Mouse (Mus musculus): ENCODE data around the gene Auts2. TPM values are rescaled to one million over a fixed set of nuclear protein-coding genes. Genes with fewer than 3 reads are reported as not detected.

Auts2 gene
- polyA plus RNA-seq, 1 experiment from 2014 or later: 75.0 TPM

DNA sequence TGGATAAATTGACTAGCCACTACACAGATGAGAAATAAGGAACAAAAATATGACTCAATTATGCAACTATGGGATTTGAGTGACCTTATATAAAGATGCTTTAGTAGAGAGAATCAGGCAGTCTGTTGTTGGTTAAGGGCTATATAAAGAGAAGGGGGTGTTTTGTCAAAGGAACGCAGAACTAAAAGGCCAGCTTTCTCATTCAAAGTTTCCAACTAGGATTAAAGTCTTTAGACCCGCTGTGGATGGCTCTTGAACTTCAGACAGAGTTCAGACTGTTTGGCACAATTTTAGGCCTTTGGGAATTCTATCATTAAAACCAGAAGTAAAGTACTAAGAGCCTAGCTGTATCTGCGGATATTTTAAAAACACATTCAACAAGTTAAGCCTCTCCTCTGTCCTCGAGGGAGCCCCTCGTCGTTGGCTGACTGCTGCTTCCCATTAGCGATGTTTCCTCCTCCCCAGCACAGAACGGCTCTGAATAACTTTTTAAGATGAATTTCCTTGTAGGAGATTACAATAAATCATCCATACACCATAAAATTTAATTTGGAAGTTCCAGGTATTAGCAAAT lies 459.3 kb downstream of the Auts2 start:
- no peak for DNase-seq
- no peak for ATAC-seq (ENCODE audit: low FRiP score, low TSS enrichment)
- WGBS: 37% methylated on average over 8 of the region's 8 CpGs
- Histone ChIP-seq H3K4me1 (ENCODE audit: control insufficient read depth, insufficient read depth, low read length) (no peaks in the 10 kb centered on the region), H3K4me3 (replicated peaks; ENCODE audit: low read depth, low read length) (no peak overlapping the region), H3K9ac (replicated peaks; ENCODE audit: low read length) (no peak overlapping the region), H3K4me2 (ENCODE audit: low read length) (no peak overlapping the region), H3K27me3 (ENCODE audit: control insufficient read depth, insufficient read depth, low read length) (no peaks in the 10 kb centered on the region), H3K27ac (replicated peaks; ENCODE audit: low read depth, low read length) (no peak overlapping the region), H3K36me3 (ENCODE audit: control insufficient read depth, insufficient read depth, low read length) (no peaks in the 10 kb centered on the region), H3K9me3 (ENCODE audit: control insufficient read depth, low read length) (no peaks in the 10 kb centered on the region)

DNA sequence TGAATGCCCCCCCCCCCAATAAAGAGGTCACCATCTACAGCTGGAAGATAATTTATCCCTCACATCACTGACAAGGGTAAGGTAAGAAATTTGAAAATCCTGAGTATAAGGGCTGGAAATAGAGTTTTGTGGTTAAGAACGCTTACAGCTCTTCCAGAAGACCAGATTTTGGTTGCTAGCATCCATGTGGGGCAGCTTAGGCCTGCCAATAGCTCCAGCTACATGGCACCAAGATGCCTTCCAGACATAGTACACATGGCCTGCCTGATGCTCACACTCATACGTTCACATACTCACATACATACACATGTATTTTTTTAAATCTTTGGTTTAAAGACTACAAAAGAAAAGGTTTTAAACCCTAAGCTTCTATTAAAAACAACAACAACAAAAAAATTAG lies 467.2 kb downstream of the Auts2 start:
- Histone ChIP-seq H3K36me3 (ENCODE audit: control insufficient read depth, insufficient read depth, low read length) (no peaks in the 10 kb centered on the region), H3K4me3 (replicated peaks; ENCODE audit: low read depth, low read length) (no peak overlapping the region), H3K4me2 (ENCODE audit: low read length) (no peak overlapping the region), H3K27ac (replicated peaks; ENCODE audit: low read depth, low read length) (no peak overlapping the region; the same call in 1 of the 2 replicates), H3K4me1 (ENCODE audit: control insufficient read depth, insufficient read depth, low read length) (peaks cover 46% of the 10 kb centered on the region), H3K9ac (replicated peaks; ENCODE audit: low read length) (no peak overlapping the region; the same call in 1 of the 2 replicates), H3K9me3 (ENCODE audit: control insufficient read depth, low read length) (no peaks in the 10 kb centered on the region), H3K27me3 (ENCODE audit: control insufficient read depth, insufficient read depth, low read length) (no peaks in the 10 kb centered on the region)
- WGBS: 89% methylated on average over 2 of the region's 2 CpGs
- ATAC-seq (ENCODE audit: low FRiP score, low TSS enrichment) (no peak), DNase-seq (no peak)

DNA sequence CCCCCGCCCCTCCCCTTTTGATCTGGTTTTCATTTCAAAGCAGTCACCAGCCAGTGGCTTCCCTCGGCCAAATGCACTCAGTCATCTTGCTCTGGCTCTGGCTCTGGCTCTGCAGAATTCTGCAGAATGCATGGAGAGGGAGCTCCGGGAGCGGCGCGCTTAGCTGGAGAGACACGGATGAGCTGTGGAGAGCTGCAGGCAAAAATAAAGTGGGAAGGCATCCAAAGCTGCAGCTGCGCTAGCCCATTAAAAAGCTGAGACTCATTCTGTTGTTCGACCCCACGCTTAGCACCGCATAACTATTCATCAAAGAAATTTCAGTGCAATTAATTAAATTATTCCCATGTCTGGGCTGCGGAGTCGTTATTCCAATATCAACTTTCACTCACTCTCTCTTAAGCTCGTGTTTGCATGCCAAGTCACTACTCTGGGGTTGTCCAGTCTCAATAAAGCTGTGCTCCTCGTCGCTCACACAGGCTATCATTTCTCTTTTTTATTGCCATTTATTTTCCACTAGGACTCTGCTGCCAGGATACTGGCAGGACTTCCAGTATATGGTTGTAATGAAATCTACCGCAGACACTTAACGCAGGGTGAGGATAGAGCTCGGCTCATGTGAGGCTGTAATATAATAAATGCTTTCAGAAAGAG lies 468.3 kb downstream of the Auts2 start:
- peaks cover 46% of the 10 kb centered on the region for H3K4me1 ChIP-seq (ENCODE audit: control insufficient read depth, insufficient read depth, low read length)
- H3K4me2 ChIP-seq (ENCODE audit: low read length): peak overlapping the region; percentile 48
- no peaks in the 10 kb centered on the region for H3K27me3 ChIP-seq (ENCODE audit: control insufficient read depth, insufficient read depth, low read length)
- ATAC-seq (ENCODE audit: low FRiP score, low TSS enrichment): peak; percentile 83; the same call in 1 of the 2 replicates
- no peak overlapping the region; the same call in 1 of the 2 replicates for H3K9ac ChIP-seq (replicated peaks; ENCODE audit: low read length)
- no peaks in the 10 kb centered on the region for H3K9me3 ChIP-seq (ENCODE audit: control insufficient read depth, low read length)
- DNase-seq: peak; percentile 87
- no peak overlapping the region for H3K4me3 ChIP-seq (replicated peaks; ENCODE audit: low read depth, low read length)
- no peaks in the 10 kb centered on the region for H3K36me3 ChIP-seq (ENCODE audit: control insufficient read depth, insufficient read depth, low read length)
- H3K27ac ChIP-seq (replicated peaks; ENCODE audit: low read depth, low read length): peak overlapping the region; percentile 79
- 7% methylated on average over 19 of the region's 19 CpGs for WGBS

DNA sequence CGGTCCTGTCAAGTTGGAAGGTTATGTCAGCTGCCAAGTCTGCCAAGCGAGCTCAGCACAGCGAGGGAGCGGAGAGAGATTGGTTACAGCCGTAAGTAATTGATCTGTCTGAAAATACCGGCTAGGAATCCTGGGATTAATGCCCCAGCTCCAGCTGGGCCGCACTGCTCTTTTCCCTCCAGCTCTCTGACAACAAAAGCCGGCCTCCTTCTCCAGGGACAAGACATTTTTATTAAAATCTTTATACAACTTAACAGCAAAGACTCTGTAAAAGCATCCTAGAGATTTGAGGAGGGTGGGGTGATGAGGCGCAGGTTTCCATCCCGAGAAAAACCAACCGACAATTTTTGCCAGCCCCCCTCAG lies 468.8 kb downstream of the Auts2 start:
- DNase-seq (peak; percentile 81), ATAC-seq (ENCODE audit: low FRiP score, low TSS enrichment) (peak; percentile 80)
- no peaks in the 10 kb centered on the region for H3K9me3 ChIP-seq (ENCODE audit: control insufficient read depth, low read length)
- peak overlapping the region; percentile 79 for H3K27ac ChIP-seq (replicated peaks; ENCODE audit: low read depth, low read length)
- H3K36me3 ChIP-seq (ENCODE audit: control insufficient read depth, insufficient read depth, low read length): no peaks in the 10 kb centered on the region
- WGBS: 2% methylated on average over 11 of the region's 11 CpGs
- H3K4me3 ChIP-seq (replicated peaks; ENCODE audit: low read depth, low read length): no peak overlapping the region
- H3K4me1 ChIP-seq (ENCODE audit: control insufficient read depth, insufficient read depth, low read length): peaks cover 46% of the 10 kb centered on the region
- H3K27me3 ChIP-seq (ENCODE audit: control insufficient read depth, insufficient read depth, low read length): no peaks in the 10 kb centered on the region
- no peak overlapping the region; the same call in 1 of the 2 replicates for H3K9ac ChIP-seq (replicated peaks; ENCODE audit: low read length)
- peak overlapping the region; percentile 48 for H3K4me2 ChIP-seq (ENCODE audit: low read length)

DNA sequence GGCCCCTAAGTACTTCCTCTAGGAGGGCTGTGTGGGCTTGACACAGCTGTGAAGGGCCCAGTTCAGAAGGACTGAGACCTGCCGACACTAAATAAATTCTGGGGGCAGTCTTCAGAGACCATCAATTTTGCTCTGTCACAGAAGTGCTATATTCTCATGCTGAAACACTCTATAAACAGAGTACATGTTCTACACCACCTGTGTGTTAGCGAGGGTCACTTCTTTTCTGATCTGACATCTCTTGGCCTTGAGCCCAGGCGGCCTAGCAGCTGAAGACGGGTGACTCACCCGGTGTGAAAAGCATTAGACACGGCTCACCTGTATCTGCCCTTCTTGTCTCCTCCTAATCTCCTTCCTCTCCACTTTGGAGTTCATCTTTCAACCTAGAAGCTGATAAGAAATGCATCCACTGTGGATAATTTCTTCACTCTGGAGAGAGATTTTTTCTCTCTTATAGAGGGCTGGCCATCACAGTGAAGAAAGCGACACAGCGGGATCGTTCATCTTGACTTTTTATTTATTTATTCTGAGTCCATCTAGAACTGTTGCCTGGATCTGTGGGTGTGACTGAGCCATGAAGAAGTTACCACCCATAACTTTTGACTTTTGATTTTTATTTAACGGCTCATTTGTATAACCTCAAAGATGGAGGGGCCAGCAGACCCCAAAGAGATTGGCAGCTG lies 469.3 kb downstream of the Auts2 start:
- 19% methylated on average over 10 of the region's 10 CpGs for WGBS
- H3K4me1 ChIP-seq (ENCODE audit: control insufficient read depth, insufficient read depth, low read length): peaks cover 46% of the 10 kb centered on the region
- no peaks in the 10 kb centered on the region for H3K9me3 ChIP-seq (ENCODE audit: control insufficient read depth, low read length)
- DNase-seq (peak; percentile 35), ATAC-seq (ENCODE audit: low FRiP score, low TSS enrichment) (no peak; the same call in 1 of the 2 replicates)
- H3K27ac ChIP-seq (replicated peaks; ENCODE audit: low read depth, low read length): peak overlapping the region; percentile 79
- no peaks in the 10 kb centered on the region for H3K27me3 ChIP-seq (ENCODE audit: control insufficient read depth, insufficient read depth, low read length)
- no peak overlapping the region; the same call in 1 of the 2 replicates for H3K9ac ChIP-seq (replicated peaks; ENCODE audit: low read length)
- H3K36me3 ChIP-seq (ENCODE audit: control insufficient read depth, insufficient read depth, low read length): no peaks in the 10 kb centered on the region
- no peak overlapping the region for H3K4me3 ChIP-seq (replicated peaks; ENCODE audit: low read depth, low read length)
- peak overlapping the region; percentile 48 for H3K4me2 ChIP-seq (ENCODE audit: low read length)

DNA sequence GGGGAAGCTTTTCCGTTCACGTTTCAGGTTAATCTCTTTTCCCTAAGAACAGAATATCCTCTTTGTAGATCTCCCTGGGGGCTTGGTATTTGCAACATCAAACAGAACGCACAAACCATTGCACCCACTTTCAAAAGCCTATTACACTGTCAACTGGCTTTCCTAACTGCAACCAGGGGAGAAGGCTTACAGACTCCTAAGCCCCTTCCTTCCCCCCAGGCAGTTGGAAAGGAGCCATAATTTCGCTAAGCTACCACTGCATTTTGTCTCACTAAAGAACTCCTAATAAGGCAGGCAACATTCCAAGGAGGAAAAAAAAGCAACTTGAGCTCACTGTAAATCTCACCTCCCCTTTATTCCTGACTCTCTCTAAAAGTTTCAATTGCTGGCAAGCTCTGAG lies 470.8 kb downstream of the Auts2 start:
- ATAC-seq (ENCODE audit: low FRiP score, low TSS enrichment) (no peak), DNase-seq (peak; percentile 80)
- 5% methylated on average over 4 of the region's 4 CpGs for WGBS
- H3K27ac ChIP-seq (replicated peaks; ENCODE audit: low read depth, low read length): no peak overlapping the region
- no peaks in the 10 kb centered on the region for H3K9me3 ChIP-seq (ENCODE audit: control insufficient read depth, low read length)
- no peak overlapping the region for H3K4me3 ChIP-seq (replicated peaks; ENCODE audit: low read depth, low read length)
- no peaks in the 10 kb centered on the region for H3K36me3 ChIP-seq (ENCODE audit: control insufficient read depth, insufficient read depth, low read length)
- H3K4me1 ChIP-seq (ENCODE audit: control insufficient read depth, insufficient read depth, low read length): peaks cover 52% of the 10 kb centered on the region
- H3K27me3 ChIP-seq (ENCODE audit: control insufficient read depth, insufficient read depth, low read length): no peaks in the 10 kb centered on the region
- no peak overlapping the region for H3K9ac ChIP-seq (replicated peaks; ENCODE audit: low read length)
- H3K4me2 ChIP-seq (ENCODE audit: low read length): no peak overlapping the region

DNA sequence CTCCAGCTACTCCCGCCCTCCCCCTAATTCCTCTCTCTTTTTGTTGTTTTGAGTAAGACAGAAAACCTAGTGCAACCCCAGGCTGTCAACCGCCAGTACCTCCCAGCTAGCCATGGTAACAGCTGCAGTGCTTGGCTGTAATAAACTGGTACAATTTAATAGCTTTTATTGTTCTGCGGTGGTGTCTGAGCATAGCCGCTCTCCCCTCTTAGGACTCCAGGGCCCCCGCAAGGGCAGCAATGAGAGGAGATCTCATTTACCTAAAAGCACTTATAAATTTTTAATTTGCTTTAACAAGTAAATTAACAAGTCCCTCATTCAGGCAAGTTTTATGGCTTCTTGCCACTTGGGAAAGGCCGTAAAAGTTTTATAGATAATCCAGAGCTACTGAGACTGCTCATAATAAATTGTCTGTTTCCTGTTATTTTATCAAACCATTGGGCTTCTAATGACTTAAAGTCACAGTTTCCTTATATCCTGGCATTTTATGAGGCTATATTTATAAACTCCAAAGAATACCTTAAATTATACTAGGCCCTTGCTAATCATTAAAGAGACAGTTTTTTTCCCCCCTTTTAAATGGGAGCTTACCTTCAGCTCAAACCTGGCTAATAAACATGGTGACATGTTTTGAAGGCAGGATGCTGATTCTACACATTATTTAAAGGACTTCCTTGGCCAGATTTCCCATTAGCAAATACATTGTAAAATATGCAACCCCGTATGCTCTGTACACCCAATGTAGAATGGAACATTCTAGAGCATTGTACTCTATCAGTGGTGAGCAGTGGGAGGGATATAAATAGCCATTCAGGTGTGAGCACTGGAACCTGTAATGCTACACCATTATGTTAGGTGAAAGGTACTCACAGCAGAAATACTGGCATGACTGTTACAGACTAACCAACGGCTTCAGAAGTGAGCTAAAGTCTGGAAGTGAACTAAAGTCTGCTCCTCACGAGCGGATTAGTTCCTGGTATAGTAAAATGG lies 475.1 kb downstream of the Auts2 start:
- H3K36me3 ChIP-seq (ENCODE audit: control insufficient read depth, insufficient read depth, low read length): no peaks in the 10 kb centered on the region
- H3K9me3 ChIP-seq (ENCODE audit: control insufficient read depth, low read length): no peaks in the 10 kb centered on the region
- no peak overlapping the region for H3K27ac ChIP-seq (replicated peaks; ENCODE audit: low read depth, low read length)
- no peak overlapping the region for H3K4me3 ChIP-seq (replicated peaks; ENCODE audit: low read depth, low read length)
- no peak overlapping the region for H3K4me2 ChIP-seq (ENCODE audit: low read length)
- ATAC-seq (ENCODE audit: low FRiP score, low TSS enrichment) (no peak), DNase-seq (peak; percentile 23)
- no peaks in the 10 kb centered on the region for H3K27me3 ChIP-seq (ENCODE audit: control insufficient read depth, insufficient read depth, low read length)
- 58% methylated on average over 10 of the region's 10 CpGs for WGBS
- H3K9ac ChIP-seq (replicated peaks; ENCODE audit: low read length): no peak overlapping the region
- peaks cover 23% of the 10 kb centered on the region for H3K4me1 ChIP-seq (ENCODE audit: control insufficient read depth, insufficient read depth, low read length)

DNA sequence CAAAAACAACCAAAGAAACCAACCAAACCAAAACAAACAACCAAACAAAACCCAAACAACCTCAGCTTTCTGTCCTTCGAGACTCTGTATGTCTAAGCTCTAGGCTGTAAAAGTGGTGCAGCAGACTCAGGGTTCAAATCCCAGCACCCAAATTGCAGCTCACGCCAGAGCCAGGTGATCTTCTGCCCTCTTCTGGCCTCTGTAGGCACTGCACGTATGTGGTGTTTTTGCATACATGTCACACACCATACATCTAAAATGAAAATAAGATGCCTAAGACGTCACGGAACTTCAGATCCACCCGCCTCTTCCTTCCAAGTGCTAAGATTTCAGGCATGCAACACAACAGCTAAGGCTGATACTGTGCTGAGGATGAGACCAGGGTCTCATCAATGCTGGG lies 483.0 kb downstream of the Auts2 start:
- no peaks in the 10 kb centered on the region for H3K36me3 ChIP-seq (ENCODE audit: control insufficient read depth, insufficient read depth, low read length)
- 90% methylated on average over 6 of the region's 6 CpGs for WGBS
- DNase-seq: no peak
- H3K27ac ChIP-seq (replicated peaks; ENCODE audit: low read depth, low read length): no peak overlapping the region
- ATAC-seq (ENCODE audit: low FRiP score, low TSS enrichment): no peak
- H3K27me3 ChIP-seq (ENCODE audit: control insufficient read depth, insufficient read depth, low read length): no peaks in the 10 kb centered on the region
- no peaks in the 10 kb centered on the region for H3K9me3 ChIP-seq (ENCODE audit: control insufficient read depth, low read length)
- H3K4me3 ChIP-seq (replicated peaks; ENCODE audit: low read depth, low read length): no peak overlapping the region
- no peaks in the 10 kb centered on the region for H3K4me1 ChIP-seq (ENCODE audit: control insufficient read depth, insufficient read depth, low read length)
- H3K9ac ChIP-seq (replicated peaks; ENCODE audit: low read length): no peak overlapping the region
- H3K4me2 ChIP-seq (ENCODE audit: low read length): no peak overlapping the region
